Mouse (Mus musculus): ENCODE data around the gene Mob3b.

The Mob3b gene

GRCm38 (mm10) chr4:34899322-34899721, 258.0 kb downstream of the Mob3b start:
- no peak for DNase-seq (ENCODE audit: low spot score in 2 of 2)

Measured in right cerebral cortex, postnatal 10 days (tissue).